Mouse (Mus musculus) stomach, adult 2 months (tissue): ENCODE results near the gene Foxq1. TPM values are rescaled to one million over a fixed set of nuclear protein-coding genes. Genes with fewer than 3 reads are reported as not detected.

Experiments
- polyA plus RNA-seq: library from polyadenylated mRNA; depleted of rRNA; stranded (reverse); fragments of >200 nt; gene quantifications from 2 replicates; pipeline ENCODE4 v1.2.3, GENCODE M21; 2012; rRNA removed

Foxq1 gene
- polyA plus RNA-seq = 121 and 239 TPM in 2 replicates

DNA sequence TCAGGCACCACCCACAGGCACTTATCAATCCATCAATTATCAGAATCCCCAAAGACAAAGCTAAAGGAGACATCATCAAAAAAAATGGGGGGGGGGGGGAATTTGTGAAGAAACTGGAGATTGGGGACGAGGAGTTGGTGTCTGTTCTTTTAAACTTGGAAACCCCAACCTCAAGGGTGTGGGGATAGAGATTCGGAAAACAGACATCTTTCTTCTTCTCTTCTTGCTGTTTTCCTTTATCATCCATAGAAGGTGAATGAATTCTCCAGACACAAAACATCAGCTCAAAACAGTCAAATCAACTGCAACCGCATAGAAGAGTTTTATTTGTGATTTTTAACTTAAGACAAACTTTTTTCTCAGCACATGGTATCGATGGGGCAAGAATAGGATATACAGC lies at the start of gene Foxq1:
TSS of gene Foxq1 (plus strand) at position 301 of the 400 bp plus-strand sequence.

DNA sequence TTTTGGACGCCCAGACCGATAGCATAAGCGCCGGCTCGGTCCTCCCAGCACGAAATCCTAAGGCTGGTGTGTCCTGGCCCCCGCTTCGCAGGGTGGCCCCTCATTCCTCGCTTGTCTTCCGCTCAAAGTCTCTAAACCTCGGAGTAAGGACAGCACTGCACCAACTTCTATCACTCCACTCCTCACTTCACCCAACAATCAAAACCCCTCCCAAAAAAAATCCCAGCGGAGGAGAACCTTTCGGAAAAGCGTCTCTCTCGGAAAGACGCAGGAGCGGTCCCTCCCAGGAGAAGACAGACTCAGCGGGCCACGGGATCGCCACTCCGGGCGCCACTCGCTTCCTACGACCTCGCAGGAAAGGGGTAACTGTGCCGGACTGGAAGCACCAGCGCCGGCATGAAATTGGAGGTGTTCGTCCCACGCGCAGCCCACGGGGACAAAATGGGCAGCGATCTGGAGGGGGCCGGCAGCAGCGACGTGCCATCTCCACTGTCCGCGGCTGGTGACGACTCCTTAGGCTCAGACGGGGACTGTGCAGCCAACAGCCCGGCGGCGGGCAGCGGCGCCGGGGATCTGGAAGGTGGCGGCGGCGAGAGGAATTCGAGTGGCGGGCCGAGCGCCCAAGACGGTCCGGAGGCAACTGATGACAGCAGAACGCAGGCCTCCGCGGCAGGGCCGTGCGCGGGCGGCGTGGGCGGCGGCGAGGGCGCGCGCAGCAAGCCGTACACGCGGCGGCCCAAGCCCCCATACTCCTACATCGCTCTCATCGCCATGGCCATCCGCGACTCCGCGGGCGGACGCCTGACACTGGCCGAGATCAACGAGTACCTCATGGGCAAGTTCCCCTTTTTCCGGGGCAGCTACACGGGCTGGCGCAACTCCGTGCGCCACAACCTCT lies 2.8 kb downstream of the Foxq1 start, which contains the start of gene A530084C06Rik:
TSS of gene A530084C06Rik (minus strand) at position 813 of the 898 bp plus-strand sequence.

Other genes with a start within 250 kb of the Foxq1 start
- gene A530084C06Rik, start 3.2 kb downstream of the Foxq1 start, polyA plus RNA-seq = 0.75 and 0.98 TPM in 2 replicates
- gene Foxf2, start 69.7 kb downstream of the Foxq1 start, polyA plus RNA-seq = 28.5 and 35.6 TPM in 2 replicates